ENCODE assay signal across 10 mouse cellular contexts in the genomic region with DNA sequence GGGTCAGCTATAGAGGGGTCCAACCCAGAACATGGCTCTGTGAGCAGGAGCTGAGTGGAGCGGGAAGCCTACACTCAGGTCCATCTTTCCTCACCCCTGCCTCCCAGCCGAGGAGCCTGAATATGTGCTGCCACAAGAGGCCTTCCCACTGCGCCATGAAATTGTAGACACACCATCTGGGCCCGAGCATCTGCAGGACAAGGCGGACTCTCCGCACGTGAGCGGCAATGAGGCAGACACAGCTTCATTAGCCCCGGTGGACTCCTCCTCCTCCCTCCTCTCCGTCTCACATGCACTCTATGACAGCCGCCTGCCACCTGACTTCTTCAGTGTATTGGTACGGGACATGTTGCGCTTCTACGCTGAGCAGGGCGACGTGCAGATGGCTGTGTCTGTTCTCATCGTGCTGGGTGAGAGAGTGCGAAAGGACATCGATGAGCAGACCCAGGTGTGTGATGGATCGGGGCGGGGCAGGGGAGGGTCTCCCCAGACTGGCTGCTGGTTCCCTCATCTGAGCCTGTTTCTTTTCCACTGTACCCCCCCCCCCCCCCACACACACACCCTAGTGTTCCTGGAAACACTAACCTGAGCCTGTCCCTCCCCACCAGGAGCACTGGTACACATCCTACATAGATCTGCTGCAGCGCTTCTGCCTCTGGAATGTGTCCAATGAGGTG. TPM values are rescaled to one million over a fixed set of nuclear protein-coding genes. Genes with fewer than 3 reads are reported as not detected.
A peak's percentile ranks its signal among the peaks of the same experiment; 100 is the strongest.
DNase-seq lines count a peak whose midpoint lies in the region; ATAC-seq lines count a peak whose summit lies in the region.
"Had no signal": no experiment of that assay in that cellular context is flagged by ENCODE, and none has a peak within 500 bp of the region (broad histone marks: within the 10 kb centered on the region; RNA-seq: fewer than 3 reads in every experiment).

No protein-coding gene starts in this region.

- peaks cover 76% of the 10 kb centered on the region for H3K4me1 ChIP-seq in liver, embryonic 12.5 days
- H3K4me1 ChIP-seq in hindbrain, embryonic 14.5 days (replicated peaks; ENCODE audit: control insufficient read depth, insufficient read depth, low read length) = peaks cover 61% of the 10 kb centered on the region
- peaks cover 82% of the 10 kb centered on the region for H3K4me1 ChIP-seq in midbrain, embryonic 15.5 days

- peaks cover 57% of the 10 kb centered on the region for H3K36me3 ChIP-seq in liver, embryonic 12.5 days
- peaks cover 45% of the 10 kb centered on the region for H3K36me3 ChIP-seq in hindbrain, embryonic 14.5 days (replicated peaks; ENCODE audit: control insufficient read depth, insufficient read depth)
- 0 out of 2 replicates have a peak, but pooled peaks cover 31% of the 10 kb centered on the region for H3K36me3 ChIP-seq in midbrain, embryonic 15.5 days (replicated peaks)

- H3K9me3 ChIP-seq in liver, embryonic 12.5 days (replicated peaks) = no peaks in the 10 kb centered on the region
- no peaks in the 10 kb centered on the region for H3K9me3 ChIP-seq in hindbrain, embryonic 14.5 days (ENCODE audit: control insufficient read depth, low read length)
- H3K9me3 ChIP-seq in midbrain, embryonic 15.5 days = no peaks in the 10 kb centered on the region

- intact Hi-C loops in heart, postnatal 14 days (cut with DNase I) = no loop called here

- DNase-seq in heart, adult 11 months = peak; percentile 95
- DNase-seq in heart, postnatal 14 days = no peak
- no peak for DNase-seq in liver
- no peak for DNase-seq in hindbrain, embryonic 14.5 days (ENCODE audit: low spot score)
- DNase-seq in right cerebral cortex, postnatal 4 days = no peak
- no peak for DNase-seq in frontal cortex, postnatal 10 days (ENCODE audit: low spot score in 2 of 2)
- DNase-seq: adrenal gland, postnatal 10 days; heart, postnatal 4 days had no signal

- WGBS in liver, embryonic 12.5 days (ENCODE audit: insufficient replicate concordance) = 84% methylated on average over 22 of the region's 22 CpGs
- WGBS in hindbrain, embryonic 14.5 days = 91% methylated on average over 22 of the region's 22 CpGs
- 92% methylated on average over 22 of the region's 22 CpGs for WGBS in midbrain, embryonic 15.5 days

- peaks cover under 1% of the 10 kb centered on the region; the same call in 1 of the 2 replicates for H3K27me3 ChIP-seq in liver, embryonic 12.5 days (replicated peaks)
- no peaks in the 10 kb centered on the region for H3K27me3 ChIP-seq in hindbrain, embryonic 14.5 days (ENCODE audit: control insufficient read depth, insufficient read depth, low read length)
- H3K27me3 ChIP-seq in midbrain, embryonic 15.5 days (replicated peaks) = no peaks in the 10 kb centered on the region

- ATAC-seq in liver, embryonic 12.5 days = no peak
- no peak for ATAC-seq in hindbrain, embryonic 14.5 days (ENCODE audit: low FRiP score)
- ATAC-seq in midbrain, embryonic 15.5 days (replicated peaks) = no peak

- no peak overlapping the region for H3K9ac ChIP-seq in liver, embryonic 12.5 days
- 0 out of 2 replicates have a peak overlapping the region, but pooled peaks have one; percentile 90 for H3K9ac ChIP-seq in hindbrain, embryonic 14.5 days
- peak overlapping the region; percentile 86; the same call in 1 of the 2 replicates for H3K9ac ChIP-seq in midbrain, embryonic 15.5 days

- no peak overlapping the region for H3K4me3 ChIP-seq in liver, embryonic 12.5 days
- H3K4me3 ChIP-seq in hindbrain, embryonic 14.5 days (replicated peaks; ENCODE audit: low read length) = no peak overlapping the region
- 0 out of 2 replicates have a peak overlapping the region, but pooled peaks have one; percentile 66 for H3K4me3 ChIP-seq in midbrain, embryonic 15.5 days

- H3K27ac ChIP-seq in liver, embryonic 12.5 days = peak overlapping the region; percentile 83
- no peak overlapping the region for H3K27ac ChIP-seq in hindbrain, embryonic 14.5 days
- peak overlapping the region; percentile 91 for H3K27ac ChIP-seq in midbrain, embryonic 15.5 days

- peak overlapping the region; percentile 89 for H3K4me2 ChIP-seq in liver, embryonic 12.5 days
- H3K4me2 ChIP-seq in hindbrain, embryonic 14.5 days (replicated peaks) = no peak overlapping the region
- H3K4me2 ChIP-seq in midbrain, embryonic 15.5 days = peak overlapping the region; percentile 80; the same call in 1 of the 2 replicates

RNA-seq across cellular contexts. Expression of a gene that starts 1.0 kb away (rescaled TPM):
- 10 to 100 TPM; 33.1 to 34.1 TPM for total RNA-seq in heart, postnatal 14 days (2021)
- polyA plus RNA-seq in liver, embryonic 12.5 days (2016; fragmentation: Nextera tagmentation; extraction: Ambion mirVana) = 26.6 and 26.8 TPM in 2 replicates
- 39.3 and 42.1 TPM in 2 replicates for polyA plus RNA-seq in hindbrain, embryonic 14.5 days (2014; fragmentation: Nextera tagmentation; extraction: Ambion mirVana)
- polyA plus RNA-seq in midbrain, embryonic 15.5 days (2015; fragmentation: Nextera tagmentation; extraction: Ambion mirVana) = 61.9 and 63.0 TPM in 2 replicates

RNA-seq across cellular contexts. Expression of a gene that starts 4.3 kb away (rescaled TPM):
- 10 to 100 TPM; 10.5 to 11.0 TPM for total RNA-seq in heart, postnatal 14 days (2021)
- polyA plus RNA-seq in liver, embryonic 12.5 days (2016; fragmentation: Nextera tagmentation; extraction: Ambion mirVana) = 17.7 and 18.7 TPM in 2 replicates
- 29.9 and 32.1 TPM in 2 replicates for polyA plus RNA-seq in hindbrain, embryonic 14.5 days (2014; fragmentation: Nextera tagmentation; extraction: Ambion mirVana)
- polyA plus RNA-seq in midbrain, embryonic 15.5 days (2015; fragmentation: Nextera tagmentation; extraction: Ambion mirVana) = 35.2 and 36.7 TPM in 2 replicates

RNA-seq across cellular contexts. Expression of a gene that starts 5.5 kb away (rescaled TPM):
- 100 to 1,000 TPM; 106 to 109 TPM for total RNA-seq in heart, postnatal 14 days (2021)
- 150 and 156 TPM in 2 replicates for polyA plus RNA-seq in liver, embryonic 12.5 days (2016; fragmentation: Nextera tagmentation; extraction: Ambion mirVana)
- polyA plus RNA-seq in hindbrain, embryonic 14.5 days (2014; fragmentation: Nextera tagmentation; extraction: Ambion mirVana) = 336 and 357 TPM in 2 replicates
- 373 and 381 TPM in 2 replicates for polyA plus RNA-seq in midbrain, embryonic 15.5 days (2015; fragmentation: Nextera tagmentation; extraction: Ambion mirVana)

RNA-seq across cellular contexts. Expression of a gene that starts 9.4 kb away (rescaled TPM):
- 1 to 10 TPM; 2.5 to 3.1 TPM for total RNA-seq in heart, postnatal 14 days (2021)
- 0.80 and 0.89 TPM in 2 replicates for polyA plus RNA-seq in liver, embryonic 12.5 days (2016; fragmentation: Nextera tagmentation; extraction: Ambion mirVana)
- polyA plus RNA-seq in hindbrain, embryonic 14.5 days (2014; fragmentation: Nextera tagmentation; extraction: Ambion mirVana) = 51.3 and 57.1 TPM in 2 replicates
- polyA plus RNA-seq in midbrain, embryonic 15.5 days (2015; fragmentation: Nextera tagmentation; extraction: Ambion mirVana) = 54.8 and 57.8 TPM in 2 replicates

RNA-seq across cellular contexts. Expression of a gene that starts 13.9 kb away (rescaled TPM):
- 1 to 10 TPM; 2.9 to 3.0 TPM for total RNA-seq in heart, postnatal 14 days (2021)
- 0.43 and 0.64 TPM in 2 replicates for polyA plus RNA-seq in liver, embryonic 12.5 days (2016; fragmentation: Nextera tagmentation; extraction: Ambion mirVana)
- polyA plus RNA-seq in hindbrain, embryonic 14.5 days (2014; fragmentation: Nextera tagmentation; extraction: Ambion mirVana) = 8.7 and 9.3 TPM in 2 replicates
- polyA plus RNA-seq in midbrain, embryonic 15.5 days (2015; fragmentation: Nextera tagmentation; extraction: Ambion mirVana) = 14.2 and 14.7 TPM in 2 replicates
